Mouse (Mus musculus) CH12.LX (cell line): ENCODE measurements around the gene Lypd6b.

Experiments
- CTCF ChIP-seq, 2 experiments: IDR thresholded peaks in 1 of 2; conservative IDR thresholded peaks in 1 of 2; 2 replicates each; pipeline ENCODE4 v1.5.1; 2011 to 2012; ENCODE audit warnings: low read depth in 2 of 2, low read length in 2 of 2, improper control_type of control experiment in 1 of 2, inconsistent platforms in 1 of 2, mild to moderate bottlenecking in 1 of 2, moderate library complexity in 1 of 2
- JUND ChIP-seq: conservative IDR thresholded peaks from 2 replicates; pipeline ENCODE4 v1.6.1; 2011; ENCODE audit warnings: low read depth, low read length, improper control_type of control experiment
- MAFK ChIP-seq: IDR thresholded peaks from 2 replicates; pipeline ENCODE4 v1.6.1; 2011; ENCODE audit warnings: low read length, improper control_type of control experiment; ENCODE audit not compliant: insufficient replicate concordance
- POLR2A ChIP-seq: IDR thresholded peaks from 2 replicates; pipeline ENCODE4 v1.6.1; 2011; ENCODE audit warnings: low read depth, mild to moderate bottlenecking, improper control_type of control experiment, low read length
- TCF12 ChIP-seq: IDR thresholded peaks from 2 replicates; pipeline ENCODE4 v1.6.1; 2014; ENCODE audit warnings: low read depth, mild to moderate bottlenecking, inconsistent platforms, low read length, improper control_type of control experiment

GRCm38 (mm10) chr2:49952632-49953293 is 165.3 kb downstream of the Lypd6b start:
- no peak for TF ChIP-seq CTCF (conservative IDR thresholded peaks at IDR 0.05 in 1 of 2, IDR thresholded peaks at IDR 0.05 in 1 of 2; ENCODE audit: low read depth in 2 of 2, low read length in 2 of 2)
- no peak for TF ChIP-seq POLR2A
- TF ChIP-seq JUND = no peak
- TF ChIP-seq MAFK = no peak
- TF ChIP-seq TCF12 = no peak
